Comparison of ENCODE assay signal across 9 mouse cellular contexts in genomic region chr8:108887256-108887615, GRCm38 (mm10).
DNase-seq lines count a peak whose midpoint lies in the region; ATAC-seq lines count a peak whose summit lies in the region.
"Had no signal": no experiment of that assay in that cellular context is flagged by ENCODE, and none has a peak within 500 bp of the region (broad histone marks: within the 10 kb centered on the region; RNA-seq: fewer than 3 reads in every experiment).

No protein-coding gene starts in this region.

- no peaks in the 10 kb centered on the region for H3K9me3 ChIP-seq in heart, embryonic 12.5 days (replicated peaks)
- H3K9me3 ChIP-seq in hindbrain, embryonic 14.5 days (ENCODE audit: control insufficient read depth, low read length) = no peaks in the 10 kb centered on the region
- H3K9me3 ChIP-seq in midbrain, embryonic 16.5 days (replicated peaks; ENCODE audit: control insufficient read depth, low read length, poor library complexity, severe bottlenecking) = no peaks in the 10 kb centered on the region

- no peak for DNase-seq in heart, adult 8-10 months (ENCODE audit: low spot score)
- DNase-seq in CD4-positive, CD25-positive, alpha-beta regulatory T cell, adult 2 months (ENCODE audit: low read depth, low spot score) = peak; percentile 67
- no peak for DNase-seq in hindbrain, embryonic 14.5 days (ENCODE audit: low spot score)
- no peak for DNase-seq in right cerebral cortex, postnatal 10 days (ENCODE audit: low spot score in 2 of 2)
- no peak for DNase-seq in cerebellum, adult 9-10 months
- DNase-seq in c-Kit-positive CD71-positive TER-119-positive erythroid progenitor cells, embryonic 14.5 days (ENCODE audit: low spot score) = no peak

- ATAC-seq in heart, embryonic 12.5 days (ENCODE audit: insufficient number of reproducible peaks, low FRiP score) = no peak
- ATAC-seq in hindbrain, embryonic 14.5 days (ENCODE audit: low FRiP score) = no peak
- no peak for ATAC-seq in midbrain, embryonic 16.5 days

- H3K4me3 ChIP-seq in heart, embryonic 12.5 days = no peak overlapping the region
- H3K4me3 ChIP-seq in hindbrain, embryonic 14.5 days (replicated peaks; ENCODE audit: low read length) = no peak overlapping the region
- no peak overlapping the region for H3K4me3 ChIP-seq in midbrain, embryonic 16.5 days (ENCODE audit: low read depth, low read length)

- 80% methylated on average over 14 of the region's 14 CpGs for WGBS in heart, embryonic 12.5 days
- WGBS in hindbrain, embryonic 14.5 days = 72% methylated on average over 14 of the region's 14 CpGs
- 64% methylated on average over 14 of the region's 14 CpGs for WGBS in midbrain, embryonic 16.5 days

- peak overlapping the region; percentile 69 for H3K4me2 ChIP-seq in heart, embryonic 12.5 days
- H3K4me2 ChIP-seq in hindbrain, embryonic 14.5 days (replicated peaks) = no peak overlapping the region
- H3K4me2 ChIP-seq in midbrain, embryonic 16.5 days (ENCODE audit: low read length) = peak overlapping the region; percentile 17; the same call in 1 of the 2 replicates

- H3K36me3 ChIP-seq in heart, embryonic 12.5 days = no peaks in the 10 kb centered on the region
- H3K36me3 ChIP-seq in hindbrain, embryonic 14.5 days (replicated peaks; ENCODE audit: control insufficient read depth, insufficient read depth) = no peaks in the 10 kb centered on the region
- H3K36me3 ChIP-seq in midbrain, embryonic 16.5 days (ENCODE audit: control insufficient read depth, insufficient read depth, low read length) = no peaks in the 10 kb centered on the region
- H3K36me3 ChIP-seq: G1E had no signal

- no peaks in the 10 kb centered on the region for H3K27me3 ChIP-seq in heart, embryonic 12.5 days (replicated peaks)
- no peaks in the 10 kb centered on the region for H3K27me3 ChIP-seq in hindbrain, embryonic 14.5 days (ENCODE audit: control insufficient read depth, insufficient read depth, low read length)
- no peaks in the 10 kb centered on the region for H3K27me3 ChIP-seq in midbrain, embryonic 16.5 days (ENCODE audit: control insufficient read depth, insufficient read depth, low read depth, low read length)

- H3K4me1 ChIP-seq in heart, embryonic 12.5 days (replicated peaks) = peaks cover 30% of the 10 kb centered on the region
- H3K4me1 ChIP-seq in hindbrain, embryonic 14.5 days (replicated peaks; ENCODE audit: control insufficient read depth, insufficient read depth, low read length) = peaks cover 43% of the 10 kb centered on the region
- peaks cover 55% of the 10 kb centered on the region for H3K4me1 ChIP-seq in midbrain, embryonic 16.5 days (ENCODE audit: control insufficient read depth, insufficient read depth, low read length)

- H3K9ac ChIP-seq in heart, embryonic 12.5 days = peak overlapping the region; percentile 63; the same call in 1 of the 2 replicates
- no peak overlapping the region for H3K9ac ChIP-seq in hindbrain, embryonic 14.5 days
- H3K9ac ChIP-seq in midbrain, embryonic 16.5 days (ENCODE audit: low read depth, low read length) = no peak overlapping the region

- H3K27ac ChIP-seq in heart, embryonic 12.5 days (ENCODE audit: poor library complexity, severe bottlenecking) = no peak overlapping the region
- H3K27ac ChIP-seq in hindbrain, embryonic 14.5 days = peak overlapping the region; percentile 1; the same call in 1 of the 2 replicates
- peak overlapping the region; percentile 44 for H3K27ac ChIP-seq in midbrain, embryonic 16.5 days (ENCODE audit: low read length)
